Mouse (Mus musculus) lung, embryonic 14.5 days (tissue): ENCODE data around the gene Slc35e1. TPM values are rescaled to one million over a fixed set of nuclear protein-coding genes. Genes with fewer than 3 reads are reported as not detected.
A peak's percentile ranks its signal among the peaks of the same experiment; 100 is the strongest.

ENCODE experiments used
- ATAC-seq: fragments of 200-750 bp; cut with Nextera tagmentation; 2 replicates; pipeline ENCODE4 v1.8.0; 2017; ENCODE audit warnings: mild to moderate bottlenecking, moderate TSS enrichment, moderate library complexity; ENCODE audit not compliant: insufficient read depth
- DNase-seq: peaks from one replicate; pipeline ENCODE4 v3.0.0-alpha.2; 2015
- H3K27ac ChIP-seq: fragments of 300-500 bp; sonication (generic); 2 replicates; pipeline ENCODE4 v1.5.1; 2014; ENCODE audit warnings: low read depth, mild to moderate bottlenecking, moderate library complexity
- H3K27me3 ChIP-seq: fragments of 300-500 bp; sonication (generic); 2 replicates; pipeline ENCODE4 v1.6.1; 2014; ENCODE audit warnings: low read length, control low read depth; ENCODE audit not compliant: insufficient read depth
- H3K36me3 ChIP-seq: fragments of 300-500 bp; sonication (generic); 2 replicates; pipeline ENCODE4 v1.6.1; 2014; ENCODE audit warnings: control low read depth; ENCODE audit not compliant: insufficient read depth
- H3K4me1 ChIP-seq: fragments of 300-500 bp; sonication (generic); 2 replicates; pipeline ENCODE4 v1.6.1; 2014; ENCODE audit warnings: antibody characterized with exemption, control low read depth; ENCODE audit not compliant: insufficient read depth
- H3K4me2 ChIP-seq: fragments of 300-500 bp; sonication (generic); 2 replicates; pipeline ENCODE4 v1.6.1; 2014; ENCODE audit warnings: mild to moderate bottlenecking
- H3K4me3 ChIP-seq: fragments of 300-500 bp; sonication (generic); 2 replicates; pipeline ENCODE4 v1.5.1; 2014; ENCODE audit warnings: low read depth, low read length
- H3K9ac ChIP-seq: fragments of 300-500 bp; sonication (generic); 2 replicates; pipeline ENCODE4 v1.6.1; 2014
- H3K9me3 ChIP-seq: fragments of 300-500 bp; sonication (generic); 2 replicates; pipeline ENCODE4 v1.6.1; 2016; ENCODE audit warnings: low read depth, low read length, control low read depth
- CTCF ChIP-seq: IDR thresholded peaks from 2 replicates; pipeline ENCODE4 v1.5.1; 2016; ENCODE audit warnings: antibody characterized with exemption, low read depth
- WGBS: fragments of 180-500 bp; shearing (Covaris S2); extraction: QIAGEN DNeasy Blood & Tissue Kit; methylation state at CpG from one replicate; pipeline ENCODE4 v1.1.7; 2014; 5-methylcytosine and 5-hydroxymethylcytosine counted together
- polyA plus RNA-seq: library from polyadenylated mRNA; unstranded; fragments of >200 nt; fragmentation: Nextera tagmentation; extraction: Ambion mirVana; gene quantifications from 2 replicates; pipeline ENCODE4 v1.2.1, GENCODE M21; 2014

The Slc35e1 gene
- polyA plus RNA-seq, 1 experiment from 2014 or later, result 24.4 TPM

GRCm38 (mm10) chr8:72485456-72486199, 6.8 kb downstream of the Slc35e1 start:
- no peak overlapping the region for H3K9ac ChIP-seq
- DNase-seq (peak; percentile 82), ATAC-seq (peak; percentile 64)
- H3K4me1 ChIP-seq, result no peaks in the 10 kb centered on the region
- WGBS, result 68% methylated on average over 6 of the region's 6 CpGs
- H3K36me3 ChIP-seq, result peaks cover 85% of the 10 kb centered on the region
- no peak overlapping the region; the same call in 1 of the 2 replicates for H3K27ac ChIP-seq
- no peaks in the 10 kb centered on the region for H3K27me3 ChIP-seq
- H3K9me3 ChIP-seq, result no peaks in the 10 kb centered on the region
- TF ChIP-seq CTCF, result no peak; the same call in 1 of the 2 replicates
- H3K4me3 ChIP-seq, result no peak overlapping the region
- H3K4me2 ChIP-seq, result no peak overlapping the region

GRCm38 (mm10) chr8:72474826-72475546, 17.4 kb downstream of the Slc35e1 start, which contains the start of gene Cherp:
TSS of gene Cherp (minus strand) at chr8:72475226.
- Histone ChIP-seq H3K4me3 (peak within 1 kb of the TSS; percentile 88), H3K27ac (peak within 1 kb of the TSS; percentile 92), H3K27me3 (no peaks in the 10 kb centered on the region), H3K4me1 (no peaks in the 10 kb centered on the region; the same call in 1 of the 2 replicates), H3K9me3 (no peaks in the 10 kb centered on the region), H3K4me2 (peak within 1 kb of the TSS; percentile 98), H3K9ac (peak within 1 kb of the TSS; percentile 84), H3K36me3 (peaks cover 35% of the 10 kb centered on the region)
- no peak for TF ChIP-seq CTCF
- under 1% methylated on average over 80 of the region's 80 CpGs for WGBS
- DNase-seq (peak; percentile 99), ATAC-seq (peak; percentile 97)

- Histone ChIP-seq H3K27me3 (no peaks in the 10 kb centered on the region), H3K9ac (no peak overlapping the region), H3K4me2 (no peak overlapping the region), H3K27ac (no peak overlapping the region), H3K9me3 (no peaks in the 10 kb centered on the region), H3K4me3 (no peak overlapping the region), H3K36me3 (peaks cover 78% of the 10 kb centered on the region), H3K4me1 (no peaks in the 10 kb centered on the region; the same call in 1 of the 2 replicates)
- 93% methylated on average over 7 of the region's 7 CpGs for WGBS
- TF ChIP-seq CTCF, result no peak
- ATAC-seq (no peak), DNase-seq (no peak)
Observed at GRCm38 (mm10) chr8:72470684-72471083, 21.7 kb downstream of the Slc35e1 start.

DNA sequence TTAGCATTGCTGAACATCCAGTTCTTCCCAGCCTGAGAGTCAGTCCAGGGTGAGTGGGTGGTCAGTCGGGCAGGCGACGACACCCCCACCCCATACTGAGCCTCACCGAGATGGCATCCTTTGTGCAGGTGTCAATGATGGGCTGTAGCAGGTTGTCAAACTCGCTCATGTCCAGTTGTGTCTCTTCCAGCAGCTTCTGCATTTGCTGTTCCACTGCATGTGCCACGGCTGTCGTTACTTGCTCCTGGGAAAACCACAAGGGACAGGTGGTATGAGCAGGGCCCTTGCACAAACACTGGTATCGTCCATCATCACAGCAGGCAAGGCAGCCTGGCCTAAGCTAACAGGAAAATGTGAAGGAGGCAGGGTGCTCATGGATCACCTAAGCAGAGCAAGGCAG, 22.4 kb downstream of the Slc35e1 start:
- Histone ChIP-seq H3K27ac (no peak overlapping the region), H3K27me3 (no peaks in the 10 kb centered on the region), H3K9me3 (no peaks in the 10 kb centered on the region), H3K36me3 (peaks cover 85% of the 10 kb centered on the region), H3K4me1 (no peaks in the 10 kb centered on the region; the same call in 1 of the 2 replicates), H3K9ac (no peak overlapping the region), H3K4me3 (no peak overlapping the region), H3K4me2 (no peak overlapping the region)
- no peak for TF ChIP-seq CTCF
- ATAC-seq, result no peak
- DNase-seq, result no peak
- WGBS, result 87% methylated on average over 8 of the region's 8 CpGs

GRCm38 (mm10) chr8:72469243-72469642, 23.2 kb downstream of the Slc35e1 start:
- no peaks in the 10 kb centered on the region; the same call in 1 of the 2 replicates for H3K4me1 ChIP-seq
- no peak overlapping the region for H3K4me2 ChIP-seq
- DNase-seq (no peak), ATAC-seq (no peak)
- H3K9me3 ChIP-seq, result no peaks in the 10 kb centered on the region
- 94% methylated on average over 2 of the region's 2 CpGs for WGBS
- no peak overlapping the region for H3K27ac ChIP-seq
- no peak overlapping the region for H3K9ac ChIP-seq
- no peak overlapping the region for H3K4me3 ChIP-seq
- H3K36me3 ChIP-seq, result peaks cover 92% of the 10 kb centered on the region
- H3K27me3 ChIP-seq, result no peaks in the 10 kb centered on the region
- TF ChIP-seq CTCF, result no peak

- no peaks in the 10 kb centered on the region for H3K4me1 ChIP-seq
Observed at GRCm38 (mm10) chr8:72464211-72464610, 28.2 kb downstream of the Slc35e1 start.

More at GRCm38 (mm10) chr8:72464211-72464610, 28.2 kb downstream of the Slc35e1 start:
- 93% methylated on average over 10 of the region's 10 CpGs for WGBS
- H3K9ac ChIP-seq, result no peak overlapping the region
- H3K4me3 ChIP-seq, result no peak overlapping the region
- H3K27me3 ChIP-seq, result no peaks in the 10 kb centered on the region
- peaks cover 99% of the 10 kb centered on the region for H3K36me3 ChIP-seq
- no peak overlapping the region for H3K27ac ChIP-seq
- ATAC-seq (no peak), DNase-seq (no peak)
- no peaks in the 10 kb centered on the region for H3K9me3 ChIP-seq
- no peak overlapping the region for H3K4me2 ChIP-seq
- no peak for TF ChIP-seq CTCF
